Mouse (Mus musculus): ENCODE measurements around the gene Fga. TPM values are rescaled to one million over a fixed set of nuclear protein-coding genes. Genes with fewer than 3 reads are reported as not detected.

Fga gene
- polyA plus RNA-seq, 2 experiments, result 203 to 506 TPM

DNA sequence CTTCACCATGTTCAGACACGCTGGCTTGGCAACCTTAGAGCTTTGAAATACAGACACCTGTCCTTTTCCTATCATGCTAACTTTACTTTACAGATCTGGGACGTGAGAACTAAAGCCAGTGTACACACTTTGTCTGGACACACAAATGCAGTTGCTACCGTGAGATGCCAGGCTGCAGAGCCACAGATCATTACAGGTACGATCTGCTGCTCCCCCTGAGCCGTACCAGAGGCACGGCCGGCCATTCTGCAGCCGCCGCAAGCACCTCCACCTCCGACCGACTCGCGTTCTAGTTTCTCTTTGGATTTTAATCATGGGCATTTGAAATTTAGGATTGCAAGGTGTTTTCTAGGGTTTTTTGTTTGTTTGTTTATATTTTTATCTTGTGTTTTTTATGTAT lies 43.0 kb downstream of the Fga start:
- Histone ChIP-seq H3K4me3 (ENCODE audit: insufficient read depth in 1 of 2, low read depth in 2 of 2, low read length in 2 of 2) (no peak overlapping the region), H3K27ac (no peak overlapping the region), H3K9me3 (ENCODE audit: control insufficient read depth, low read length) (no peaks in the 10 kb centered on the region), H3K27me3 (ENCODE audit: control insufficient read depth, insufficient read depth, low read length) (no peaks in the 10 kb centered on the region), H3K4me2 (ENCODE audit: low read depth) (no peak overlapping the region), H3K36me3 (replicated peaks; ENCODE audit: control insufficient read depth, insufficient read depth, low read depth) (peaks cover 51% of the 10 kb centered on the region), H3K9ac (replicated peaks) (no peak overlapping the region), H3K4me1 (replicated peaks; ENCODE audit: control insufficient read depth in 2 of 2, insufficient read depth in 2 of 2, low read length in 1 of 2) (no peaks in the 10 kb centered on the region)
- DNase-seq (ENCODE audit: low read depth in 3 of 3, low spot score in 3 of 3) (no peak), ATAC-seq (ENCODE audit: insufficient read depth) (no peak)
- WGBS (ENCODE audit: insufficient replicate concordance), result 90% methylated on average over 13 of the region's 13 CpGs
- TF ChIP-seq CTCF (IDR thresholded peaks at IDR 0.05; ENCODE audit: low read depth), result no peak
- TF ChIP-seq EP300 (IDR thresholded peaks at IDR 0.05; ENCODE audit: low read depth), result no peak

DNA sequence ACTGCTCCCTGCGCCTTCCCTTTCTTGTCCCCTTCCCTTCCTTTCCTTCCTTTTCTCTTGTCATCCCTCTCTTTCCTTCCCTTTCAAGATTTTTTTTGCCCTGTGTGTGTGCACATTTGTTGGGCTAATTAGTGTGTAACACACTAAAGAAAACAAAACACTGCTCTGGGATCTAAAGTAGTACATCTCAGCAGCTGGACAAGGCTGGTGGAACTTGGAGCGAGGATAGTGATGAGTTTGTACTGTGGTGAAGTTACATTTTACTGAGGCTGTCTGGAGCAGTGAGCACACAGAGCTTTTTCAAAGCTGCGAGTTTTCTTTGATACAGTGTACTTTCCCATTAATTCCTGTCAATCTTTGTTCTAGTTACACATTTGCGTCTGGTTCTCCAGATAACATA lies 44.4 kb downstream of the Fga start:
- H3K36me3 ChIP-seq (replicated peaks; ENCODE audit: control insufficient read depth, insufficient read depth, low read depth), result peaks cover 51% of the 10 kb centered on the region
- TF ChIP-seq EP300 (IDR thresholded peaks at IDR 0.05; ENCODE audit: low read depth) (no peak), CTCF (IDR thresholded peaks at IDR 0.05; ENCODE audit: low read depth) (no peak)
- ATAC-seq (ENCODE audit: insufficient read depth), result no peak
- no peaks in the 10 kb centered on the region for H3K4me1 ChIP-seq (replicated peaks; ENCODE audit: control insufficient read depth in 2 of 2, insufficient read depth in 2 of 2, low read length in 1 of 2)
- no peak overlapping the region for H3K4me2 ChIP-seq (ENCODE audit: low read depth)
- no peak for DNase-seq (ENCODE audit: low read depth in 3 of 3, low spot score in 3 of 3)
- H3K4me3 ChIP-seq (ENCODE audit: insufficient read depth in 1 of 2, low read depth in 2 of 2, low read length in 2 of 2), result no peak overlapping the region
- no peaks in the 10 kb centered on the region for H3K27me3 ChIP-seq (ENCODE audit: control insufficient read depth, insufficient read depth, low read length)
- 77% methylated on average over 4 of the region's 4 CpGs for WGBS (ENCODE audit: insufficient replicate concordance)
- H3K9me3 ChIP-seq (ENCODE audit: control insufficient read depth, low read length), result no peaks in the 10 kb centered on the region
- no peak overlapping the region for H3K27ac ChIP-seq
- H3K9ac ChIP-seq (replicated peaks), result no peak overlapping the region

DNA sequence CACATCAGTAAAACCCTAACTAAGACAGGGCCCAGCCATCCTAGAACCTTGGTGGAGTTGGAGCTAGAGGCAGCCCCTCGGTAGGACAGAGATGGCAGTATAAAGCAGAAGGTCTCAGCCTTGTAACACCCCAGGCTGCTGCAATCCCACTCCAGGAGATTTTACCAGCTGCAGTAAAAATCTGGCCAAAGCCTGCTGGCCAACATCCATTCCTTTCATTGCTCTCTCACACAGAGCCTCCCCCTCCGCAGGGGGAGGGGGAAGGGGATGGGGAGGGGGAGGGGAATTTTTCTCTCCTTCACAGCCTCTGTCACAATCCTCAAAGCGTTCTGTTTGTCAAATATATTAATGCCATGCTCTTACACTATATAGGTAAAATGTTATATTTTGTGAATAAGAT lies 50.7 kb downstream of the Fga start:
- peaks cover 3% of the 10 kb centered on the region; the same call in 1 of the 2 replicates for H3K36me3 ChIP-seq (replicated peaks; ENCODE audit: control insufficient read depth, insufficient read depth, low read depth)
- H3K9ac ChIP-seq (replicated peaks), result no peak overlapping the region
- no peak overlapping the region for H3K27ac ChIP-seq
- no peak for ATAC-seq (ENCODE audit: insufficient read depth)
- H3K27me3 ChIP-seq (ENCODE audit: control insufficient read depth, insufficient read depth, low read length), result no peaks in the 10 kb centered on the region
- 30% methylated on average over 3 of the region's 3 CpGs for WGBS (ENCODE audit: insufficient replicate concordance)
- H3K4me1 ChIP-seq (replicated peaks; ENCODE audit: control insufficient read depth in 2 of 2, insufficient read depth in 2 of 2, low read length in 1 of 2), result no peaks in the 10 kb centered on the region
- no peak overlapping the region for H3K4me2 ChIP-seq (ENCODE audit: low read depth)
- TF ChIP-seq CTCF (IDR thresholded peaks at IDR 0.05; ENCODE audit: low read depth), result no peak
- no peak for TF ChIP-seq EP300 (IDR thresholded peaks at IDR 0.05; ENCODE audit: low read depth)
- no peaks in the 10 kb centered on the region for H3K9me3 ChIP-seq (ENCODE audit: control insufficient read depth, low read length)
- no peak overlapping the region for H3K4me3 ChIP-seq (ENCODE audit: insufficient read depth in 1 of 2, low read depth in 2 of 2, low read length in 2 of 2)
- DNase-seq (ENCODE audit: low read depth in 3 of 3, low spot score in 3 of 3), result no peak

DNA sequence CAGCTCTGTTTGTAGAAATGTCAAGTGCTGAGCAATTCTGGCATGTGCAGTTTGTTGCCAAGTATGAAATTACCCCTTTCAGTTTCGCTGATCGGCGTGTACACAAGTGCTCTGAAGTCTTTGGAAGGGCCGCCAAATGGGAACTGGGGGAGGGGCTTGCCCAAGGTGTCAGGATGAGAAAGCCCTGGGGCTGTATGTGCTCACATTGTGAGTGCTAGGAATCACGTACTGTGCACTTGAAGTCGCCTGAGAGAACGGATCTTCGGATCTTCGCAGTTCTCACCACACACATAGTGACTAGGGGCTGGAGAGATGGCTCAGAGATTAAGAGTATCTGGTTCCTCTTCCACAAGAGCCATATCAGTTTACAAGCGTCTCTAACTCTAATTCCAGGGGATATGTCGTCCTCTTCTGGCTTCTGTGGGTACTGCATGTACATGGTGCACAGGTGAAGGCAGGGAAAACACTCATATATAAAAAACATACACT lies 54.7 kb downstream of the Fga start:
- WGBS (ENCODE audit: insufficient replicate concordance), result 3% methylated on average over 11 of the region's 11 CpGs
- Histone ChIP-seq H3K4me2 (ENCODE audit: low read depth) (peak overlapping the region; percentile 56), H3K9me3 (ENCODE audit: control insufficient read depth, low read length) (no peaks in the 10 kb centered on the region), H3K27ac (no peak overlapping the region), H3K4me3 (ENCODE audit: insufficient read depth in 1 of 2, low read depth in 2 of 2, low read length in 2 of 2) (peak overlapping the region; percentile 13 to 20; a peak in 2 of 4 replicates), H3K9ac (replicated peaks) (no peak overlapping the region), H3K27me3 (ENCODE audit: control insufficient read depth, insufficient read depth, low read length) (no peaks in the 10 kb centered on the region), H3K36me3 (replicated peaks; ENCODE audit: control insufficient read depth, insufficient read depth, low read depth) (no peaks in the 10 kb centered on the region), H3K4me1 (replicated peaks; ENCODE audit: control insufficient read depth in 2 of 2, insufficient read depth in 2 of 2, low read length in 1 of 2) (no peaks in the 10 kb centered on the region)
- DNase-seq (ENCODE audit: low read depth in 3 of 3, low spot score in 3 of 3) (peak; percentile 14 to 33 (median 27)), ATAC-seq (ENCODE audit: insufficient read depth) (0 out of 2 replicates have a peak, but pooled peaks have one; percentile 28)
- TF ChIP-seq EP300 (IDR thresholded peaks at IDR 0.05; ENCODE audit: low read depth) (no peak), CTCF (IDR thresholded peaks at IDR 0.05; ENCODE audit: low read depth) (peak; percentile 82)

Other genes with a start within 250 kb of the Fga start
- 0.22 and 0.24 TPM in 2 replicates for gene Rbm46, start 149.6 kb upstream of the Fga start, polyA plus RNA-seq (2012; rRNA removed)
- gene Rbm46, start 149.6 kb upstream of the Fga start, polyA plus RNA-seq (2014; fragmentation: Nextera tagmentation; extraction: Ambion mirVana), result 0.82 and 0.89 TPM in 2 replicates
- gene Lrat, start 122.1 kb upstream of the Fga start, polyA plus RNA-seq (2012; rRNA removed), result 0.58 and 0.69 TPM in 2 replicates
- 0.68 and 1.2 TPM in 2 replicates for gene Lrat, start 122.1 kb upstream of the Fga start, polyA plus RNA-seq (2014; fragmentation: Nextera tagmentation; extraction: Ambion mirVana)
- 171 and 249 TPM in 2 replicates for gene Fgg, start 18.4 kb upstream of the Fga start, polyA plus RNA-seq (2012; rRNA removed)
- 392 and 442 TPM in 2 replicates for gene Fgg, start 18.4 kb upstream of the Fga start, polyA plus RNA-seq (2014; fragmentation: Nextera tagmentation; extraction: Ambion mirVana)
- 85.1 and 184 TPM in 2 replicates for gene Fgb, start 23.8 kb downstream of the Fga start, polyA plus RNA-seq (2012; rRNA removed)
- 330 and 376 TPM in 2 replicates for gene Fgb, start 23.8 kb downstream of the Fga start, polyA plus RNA-seq (2014; fragmentation: Nextera tagmentation; extraction: Ambion mirVana)
- 26.0 and 34.9 TPM in 2 replicates for gene Plrg1, start 29.4 kb downstream of the Fga start, polyA plus RNA-seq (2012; rRNA removed)
- 50.0 and 52.7 TPM in 2 replicates for gene Plrg1, start 29.4 kb downstream of the Fga start, polyA plus RNA-seq (2014; fragmentation: Nextera tagmentation; extraction: Ambion mirVana)
- gene Dchs2, start 101.9 kb downstream of the Fga start, polyA plus RNA-seq (2012; rRNA removed), result under 0.01 TPM in 2 replicates
- 0.03 TPM in 1 of 2 replicates, not detected in the other for gene Dchs2, start 101.9 kb downstream of the Fga start, polyA plus RNA-seq (2014; fragmentation: Nextera tagmentation; extraction: Ambion mirVana)

Data from liver, embryonic 14.5 days (tissue).